Mouse (Mus musculus): ENCODE measurements at regions not wholly inside any gene's neighbourhood (a gene's known extent, or its start where the extent isn't known, plus 50 kb on each side); places are given as distances from the start of the nearest gene placed in this dataset.

- DNase-seq (ENCODE audit: low spot score in 2 of 2), result no peak
Observed at GRCm38 (mm10) chr9:120814286-120814685, 114.7 kb upstream of the Ctnnb1 start.

DNA sequence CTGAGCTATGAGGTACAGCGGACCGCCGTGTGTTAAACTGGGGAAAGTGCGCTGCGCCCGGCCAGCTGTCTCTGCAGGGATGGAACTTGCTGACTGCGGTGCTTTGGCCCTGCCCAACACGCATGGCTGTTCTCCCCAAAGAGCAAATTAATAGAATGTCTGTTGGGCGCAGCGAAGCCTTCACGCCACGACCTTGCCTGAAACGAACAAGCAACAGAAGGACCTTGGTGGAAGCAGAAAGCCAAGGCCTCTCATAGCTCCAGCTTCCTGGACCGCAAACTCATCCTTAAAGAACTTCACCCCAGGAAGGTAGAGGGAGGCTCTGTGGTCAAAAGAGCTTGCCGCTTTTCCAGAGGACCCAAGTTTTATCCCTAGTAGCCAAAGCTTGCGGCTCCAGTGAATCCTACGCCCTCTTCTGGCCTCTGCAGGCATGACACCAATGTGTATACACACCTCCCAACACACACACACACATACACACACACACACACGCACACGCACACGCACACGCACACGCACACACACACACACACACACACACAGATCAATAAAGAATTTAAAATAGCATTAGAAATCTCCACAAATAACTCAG lies 110.2 kb upstream of the Ctnnb1 start:
- DNase-seq (ENCODE audit: low spot score in 2 of 2), result no peak

- no peak for DNase-seq (ENCODE audit: low spot score in 2 of 2)
Observed at GRCm38 (mm10) chr9:120820892-120821291, 108.1 kb upstream of the Ctnnb1 start.

- DNase-seq (ENCODE audit: low spot score in 2 of 2), result no peak
Observed at GRCm38 (mm10) chr9:120823397-120823796, 105.6 kb upstream of the Ctnnb1 start.

DNA sequence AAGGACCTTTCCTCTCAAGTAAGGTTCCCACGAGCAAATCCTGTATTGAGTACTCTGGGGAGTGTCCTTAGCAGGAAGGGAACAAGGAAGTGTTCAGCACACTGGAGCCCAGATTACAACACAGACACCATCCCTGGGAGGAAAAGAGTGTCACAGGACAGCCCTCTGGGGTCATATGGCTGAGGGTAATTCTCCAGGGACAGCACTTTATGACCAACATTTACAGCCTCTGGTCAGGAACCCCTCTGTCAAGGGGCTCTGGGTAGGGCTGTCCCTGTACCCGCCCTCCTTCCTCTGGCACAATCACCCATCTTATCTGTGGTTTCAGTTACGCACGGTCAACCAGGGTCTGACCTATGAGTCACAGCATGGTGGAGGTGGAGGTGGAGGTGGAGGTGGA lies 102.8 kb upstream of the Ctnnb1 start:
- no peak for DNase-seq (ENCODE audit: low spot score in 2 of 2)

DNA sequence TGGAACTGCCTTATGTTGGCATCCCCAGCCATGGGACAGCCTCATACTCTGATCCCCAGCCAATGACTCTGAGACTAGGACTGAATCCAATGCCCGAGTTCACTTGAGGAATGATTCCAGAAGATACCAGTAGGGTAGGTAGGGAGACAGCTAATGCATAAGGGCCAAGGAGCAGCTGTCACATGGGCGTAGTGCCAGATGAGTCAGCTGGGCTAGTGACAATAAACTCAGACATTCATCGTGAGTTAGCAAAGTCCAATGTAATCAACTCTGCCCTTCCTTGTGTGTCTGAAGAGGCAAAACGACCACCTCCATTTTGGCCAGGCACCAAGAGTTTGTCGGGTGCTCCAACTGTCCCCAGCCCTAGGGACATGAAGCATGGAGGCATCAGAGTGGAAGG lies 98.5 kb upstream of the Ctnnb1 start:
- no peak for DNase-seq (ENCODE audit: low spot score in 2 of 2)

- no peak for DNase-seq (ENCODE audit: low spot score in 2 of 2)
Observed at GRCm38 (mm10) chr9:120834166-120834565, 94.8 kb upstream of the Ctnnb1 start.

DNA sequence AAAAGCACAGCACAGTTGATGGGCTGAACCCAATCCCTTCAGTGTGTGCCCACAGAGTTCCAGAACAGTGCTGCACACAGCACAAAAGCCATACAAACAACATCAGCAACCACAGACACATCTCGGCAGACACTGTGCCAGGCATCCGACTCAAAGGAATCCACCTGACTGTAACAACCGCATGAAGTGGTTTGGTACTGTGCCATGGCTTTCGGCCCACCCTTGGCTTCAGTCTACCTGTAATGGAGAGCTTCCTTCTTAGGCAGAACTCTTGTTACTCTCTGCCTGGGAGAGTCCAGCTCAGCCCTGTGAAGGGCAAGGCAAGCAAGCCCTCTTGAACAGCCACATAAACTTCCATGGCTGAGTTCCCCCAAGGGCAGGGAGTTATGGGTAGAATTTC lies 93.4 kb upstream of the Ctnnb1 start:
- no peak for DNase-seq (ENCODE audit: low spot score in 2 of 2)

DNA sequence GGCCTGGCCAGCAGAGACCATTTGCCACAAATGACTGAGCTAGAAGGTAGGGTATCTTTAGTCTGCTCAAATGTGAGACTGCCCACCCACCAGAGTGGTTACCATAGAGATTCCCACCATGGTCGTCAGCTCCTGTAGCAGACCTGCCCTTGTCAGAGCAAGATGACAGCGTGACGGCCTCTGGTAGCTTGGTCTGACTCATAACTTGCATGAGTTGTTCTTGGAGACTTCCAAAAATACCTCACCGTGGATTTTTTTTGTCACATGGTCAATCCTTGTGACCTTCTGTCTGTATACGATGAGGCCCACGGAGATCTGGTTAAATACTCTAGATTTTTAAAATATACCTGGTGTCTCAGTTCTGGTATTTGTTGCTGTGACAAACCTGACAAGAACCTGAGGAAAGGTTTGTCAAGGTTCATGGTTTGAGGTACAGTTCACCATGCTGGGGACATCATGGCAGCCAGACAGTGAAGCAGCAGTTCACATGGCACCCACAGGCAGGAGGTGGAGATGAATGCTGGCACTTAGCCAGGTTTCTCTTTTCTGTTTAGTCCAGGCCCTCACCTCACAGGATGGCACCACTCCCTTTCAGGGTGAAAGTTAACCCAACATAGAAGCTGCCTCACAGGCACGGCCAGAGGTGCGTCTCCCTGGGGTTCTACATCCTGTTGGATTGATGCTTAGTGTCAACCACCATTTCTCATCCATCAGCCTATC lies 91.4 kb upstream of the Ctnnb1 start:
- DNase-seq (ENCODE audit: low spot score in 2 of 2), result no peak

GRCm38 (mm10) chr9:120843753-120844152 lies 85.3 kb upstream of the Ctnnb1 start:
- no peak for DNase-seq (ENCODE audit: low spot score in 2 of 2)

DNA sequence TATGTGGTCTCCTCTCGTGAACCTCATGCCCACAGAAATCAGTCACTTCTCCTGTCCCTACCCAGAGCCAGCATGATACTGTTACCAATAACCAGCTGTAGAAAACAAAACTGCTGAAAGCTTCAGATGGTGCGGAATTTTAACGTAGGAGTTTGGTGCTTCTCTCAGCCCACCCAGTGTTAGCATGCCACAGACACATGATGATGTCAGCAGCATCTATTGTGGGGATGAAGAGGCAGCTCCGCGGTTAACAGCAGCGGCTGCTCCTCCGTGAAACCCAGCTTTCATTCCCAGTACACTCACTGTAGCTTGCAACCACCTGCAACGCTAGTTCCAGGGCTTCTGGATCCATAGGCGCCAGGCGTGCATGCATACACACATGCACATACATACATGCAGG lies 83.5 kb upstream of the Ctnnb1 start:
- no peak for DNase-seq (ENCODE audit: low spot score in 2 of 2)

- no peak for DNase-seq (ENCODE audit: low spot score in 2 of 2)
Observed at GRCm38 (mm10) chr9:120847649-120848048, 81.4 kb upstream of the Ctnnb1 start.

DNA sequence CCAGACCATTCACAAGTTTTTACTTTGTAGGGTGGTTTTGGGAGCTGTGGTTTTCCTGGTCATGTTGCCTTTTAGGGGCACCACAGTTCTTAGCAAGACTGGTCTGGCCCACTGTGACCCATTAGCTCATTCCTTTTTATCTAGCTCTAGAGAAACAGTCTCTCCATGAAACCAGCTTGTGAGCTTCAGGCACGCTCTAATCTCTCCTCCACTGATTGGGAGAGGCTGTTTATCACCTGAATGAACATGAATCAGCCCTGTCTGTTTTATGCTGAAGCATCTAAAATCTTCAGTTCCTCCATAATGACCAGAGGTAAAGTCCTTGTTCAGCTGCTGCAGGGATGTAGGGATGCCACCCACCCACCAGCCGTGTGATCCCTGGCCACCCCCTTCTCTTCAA lies 80.1 kb upstream of the Ctnnb1 start:
- DNase-seq (ENCODE audit: low spot score in 2 of 2), result no peak

DNA sequence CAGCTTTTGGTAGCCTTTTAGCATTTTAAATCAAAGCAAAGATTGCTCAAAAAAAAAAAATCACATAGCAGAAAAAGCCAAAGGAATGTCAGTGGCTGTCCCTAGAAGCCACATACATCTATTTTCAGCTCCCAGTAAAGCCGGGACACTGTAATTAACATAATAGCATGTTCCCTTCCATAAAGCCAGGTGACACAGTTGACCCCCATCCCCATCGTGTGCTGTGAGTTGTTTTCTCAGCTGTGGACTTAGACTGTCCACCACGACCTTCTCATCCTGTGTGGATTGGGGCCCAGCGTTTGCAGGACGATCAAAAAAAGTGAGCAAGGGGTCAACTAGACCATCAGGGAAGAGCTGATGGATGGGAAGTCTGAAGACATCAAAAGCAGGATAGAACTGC lies 78.9 kb upstream of the Ctnnb1 start:
- DNase-seq (ENCODE audit: low spot score in 2 of 2), result no peak

- no peak for DNase-seq (ENCODE audit: low spot score in 2 of 2)
Observed at GRCm38 (mm10) chr9:120851914-120852313, 77.1 kb upstream of the Ctnnb1 start.

DNA sequence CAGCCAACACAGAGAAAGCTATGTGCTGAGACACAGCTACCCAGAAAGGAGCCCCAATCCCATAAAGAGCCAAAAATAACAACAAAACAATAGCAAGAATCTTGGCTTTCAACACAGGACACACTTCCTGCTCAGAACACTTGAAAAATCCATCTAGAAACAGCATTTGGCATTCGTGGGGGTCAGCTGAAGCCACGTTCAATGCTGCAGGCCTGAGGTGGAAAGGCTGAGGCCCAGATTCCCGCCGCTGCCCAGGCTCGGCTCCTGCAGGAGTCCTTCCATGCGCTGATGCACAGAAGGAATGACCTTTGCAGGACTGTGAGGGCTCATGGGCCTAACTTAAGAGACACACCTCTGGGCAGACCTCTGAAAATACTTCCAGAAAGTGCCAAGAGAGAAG lies 76.4 kb upstream of the Ctnnb1 start:
- DNase-seq (ENCODE audit: low spot score in 2 of 2), result no peak

DNA sequence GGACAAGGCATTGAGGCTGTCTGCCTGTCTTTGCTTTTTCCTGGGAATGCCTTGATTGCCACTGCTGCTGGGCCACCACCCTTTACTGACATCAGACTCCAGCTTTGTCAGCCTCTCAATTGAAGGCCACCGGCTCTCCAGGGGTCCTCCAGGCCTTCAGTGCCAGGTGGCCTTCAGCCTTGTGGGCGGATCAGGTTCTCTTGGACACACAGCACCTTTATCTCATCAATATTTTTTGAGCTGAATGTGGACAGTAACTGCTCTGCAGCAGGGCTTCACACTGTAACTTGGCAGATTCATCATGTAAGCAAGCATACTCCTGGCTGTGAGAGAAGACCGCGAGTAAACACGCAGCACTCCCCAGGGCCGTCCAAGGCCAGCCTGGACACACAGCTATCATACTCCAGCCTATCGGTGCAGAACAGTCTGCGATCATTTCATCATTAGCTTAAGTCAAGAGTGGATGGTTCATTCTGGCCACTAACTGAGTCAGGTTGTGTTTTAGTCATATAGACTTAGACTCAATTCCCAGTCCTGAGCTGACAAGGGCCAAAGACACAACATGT lies 75.9 kb upstream of the Ctnnb1 start:
- DNase-seq (ENCODE audit: low spot score in 2 of 2), result no peak

DNA sequence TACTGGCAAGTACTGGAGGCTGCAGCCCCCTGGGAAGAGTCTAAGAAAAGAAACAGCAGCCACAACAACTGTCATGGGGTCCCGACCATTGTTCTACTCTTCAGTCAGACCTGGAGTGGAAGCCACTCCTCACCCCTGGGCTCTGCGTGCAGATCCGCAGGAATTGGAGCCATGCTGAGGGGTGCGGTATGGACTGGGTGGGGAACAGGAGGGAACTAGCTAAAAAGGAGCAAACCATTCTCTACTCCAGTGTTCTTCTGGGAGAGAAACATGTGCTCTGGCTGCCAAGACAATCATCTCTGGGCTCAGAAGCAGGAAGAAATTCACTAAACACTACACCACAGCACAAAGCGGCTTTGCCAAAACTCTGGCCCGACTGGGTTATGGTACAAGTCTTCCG lies 74.7 kb upstream of the Ctnnb1 start:
- DNase-seq (ENCODE audit: low spot score in 2 of 2), result no peak

DNA sequence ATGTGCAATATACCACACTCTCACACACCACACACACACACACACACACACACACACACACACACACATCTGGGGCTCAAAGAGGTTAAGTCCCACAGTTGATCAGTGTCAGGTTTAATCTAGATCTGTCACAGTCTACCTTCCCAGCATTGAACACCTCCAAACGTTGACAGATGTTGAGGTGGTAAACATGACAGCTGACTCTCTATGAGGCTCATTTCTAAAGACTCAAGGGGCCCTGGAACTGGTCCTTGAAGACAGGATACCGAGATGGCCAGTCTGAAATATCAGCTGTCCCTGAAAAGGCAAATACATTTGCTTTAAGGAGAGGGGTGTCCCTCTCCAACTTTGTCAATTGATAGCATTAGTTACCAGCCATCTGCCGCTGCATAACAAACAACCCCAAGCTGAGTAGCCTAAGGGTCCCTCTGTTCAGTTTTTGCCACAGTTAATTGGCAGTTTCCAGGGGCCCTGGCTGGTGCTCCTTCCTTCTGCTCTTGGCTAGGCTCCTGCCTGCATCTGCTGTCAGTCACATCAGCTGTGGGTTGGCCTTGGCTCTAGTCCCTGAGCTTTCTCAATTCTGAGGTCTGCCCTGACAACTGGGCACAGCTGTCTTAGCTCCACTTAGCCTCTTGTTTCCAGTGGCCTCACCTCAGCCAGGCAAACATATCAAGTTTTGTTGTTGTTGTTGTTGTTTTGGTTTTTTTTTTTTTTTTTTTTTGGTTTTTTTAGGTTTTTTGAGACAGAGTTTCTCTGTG lies 73.5 kb upstream of the Ctnnb1 start:
- DNase-seq (ENCODE audit: low spot score in 2 of 2), result no peak

DNA sequence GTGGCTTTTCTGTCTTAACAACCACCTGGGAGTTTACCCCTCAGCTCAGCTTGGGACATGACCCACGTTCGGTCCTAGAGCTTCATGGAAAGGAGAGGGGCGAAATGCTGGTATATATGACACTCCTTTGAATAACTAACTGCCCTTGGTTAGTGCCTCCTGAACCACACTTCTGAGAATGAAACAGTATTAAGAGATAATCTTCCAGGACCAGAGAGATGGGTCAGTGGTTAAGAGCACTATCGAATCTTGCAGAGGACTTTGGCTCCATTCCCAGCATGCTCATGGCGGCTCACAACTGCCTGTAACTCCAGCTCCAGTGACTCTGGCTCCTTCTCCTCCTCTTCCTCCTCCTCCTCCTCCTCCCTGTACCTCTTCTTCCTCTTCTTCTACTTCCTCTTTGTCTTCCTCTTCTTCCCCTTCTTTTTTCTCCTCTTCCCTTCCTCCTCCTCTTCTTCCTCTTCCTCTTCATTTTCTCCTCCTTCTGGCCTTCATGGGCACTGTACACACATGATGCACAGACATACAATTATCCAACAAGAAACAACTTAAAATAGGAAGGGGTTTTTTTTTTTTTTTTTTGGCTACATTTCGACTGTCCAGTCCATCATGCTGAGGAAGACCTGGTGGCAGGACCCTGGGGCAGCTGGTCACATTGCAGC lies 71.0 kb upstream of the Ctnnb1 start:
- no peak for DNase-seq (ENCODE audit: low spot score in 2 of 2)

GRCm38 (mm10) chr9:120860969-120861595 lies 67.9 kb upstream of the Ctnnb1 start:
- no peak for DNase-seq (ENCODE audit: low spot score in 2 of 2)
